Mouse (Mus musculus): ENCODE data around the gene Tnfsf12. TPM values are rescaled to one million over a fixed set of nuclear protein-coding genes. Genes with fewer than 3 reads are reported as not detected.
"Not testable (repeated sequence)": the region's sequence is repeated elsewhere in the genome, so short reads cannot be mapped to it uniquely, and the experiment has no call there.

Gene Tnfsf12
- polyA plus RNA-seq, 1 experiment from 2014 or later, result 1.2 TPM

DNA sequence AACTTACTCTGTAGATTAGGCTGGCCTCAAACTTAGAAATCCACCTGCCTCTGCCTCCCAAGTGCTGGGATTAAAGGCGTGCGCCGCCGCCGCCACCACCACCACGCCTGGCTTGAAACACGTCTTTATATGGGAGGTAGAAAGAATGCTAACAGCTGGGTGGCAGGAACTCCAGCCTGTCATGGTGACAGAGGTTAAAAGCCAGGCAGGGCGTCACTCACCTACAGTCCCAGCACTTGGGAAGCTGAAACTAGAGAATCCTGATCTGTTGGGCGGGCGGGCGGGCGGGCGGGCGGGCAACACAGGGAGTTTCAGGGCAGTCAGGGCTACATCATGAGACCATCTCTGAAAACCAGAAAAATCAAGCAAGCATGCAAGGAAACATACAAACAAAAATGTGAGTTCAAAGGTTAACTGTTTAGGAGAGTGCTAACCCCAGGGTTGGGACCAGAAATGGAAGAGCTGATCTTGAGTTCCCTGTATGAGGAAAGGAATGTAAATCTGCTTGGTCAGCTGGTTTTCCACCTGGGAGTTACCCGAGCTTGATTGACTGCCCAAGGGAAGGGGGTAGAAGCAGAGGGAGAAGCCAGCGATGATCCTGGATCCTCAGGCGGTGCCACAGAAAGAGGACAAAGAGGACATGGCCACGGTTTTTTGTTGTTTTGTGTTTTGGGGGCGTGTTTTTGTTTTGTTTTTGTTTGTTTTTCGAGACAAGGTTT lies 17.5 kb upstream of the Tnfsf12 start:
- no peaks in the 10 kb centered on the region for H3K9me3 ChIP-seq
- no peaks in the 10 kb centered on the region for H3K27me3 ChIP-seq
- no peak for ATAC-seq
- 83% methylated on average over 20 of the region's 20 CpGs for WGBS
- H3K4me3 ChIP-seq (replicated peaks), result no peak overlapping the region
- no peaks in the 10 kb centered on the region for H3K36me3 ChIP-seq
- H3K27ac ChIP-seq, result no peak overlapping the region
- no peak overlapping the region for H3K4me2 ChIP-seq (replicated peaks)
- H3K9ac ChIP-seq (replicated peaks), result no peak overlapping the region
- H3K4me1 ChIP-seq (replicated peaks), result no peaks in the 10 kb centered on the region; the same call in 1 of the 2 replicates

DNA sequence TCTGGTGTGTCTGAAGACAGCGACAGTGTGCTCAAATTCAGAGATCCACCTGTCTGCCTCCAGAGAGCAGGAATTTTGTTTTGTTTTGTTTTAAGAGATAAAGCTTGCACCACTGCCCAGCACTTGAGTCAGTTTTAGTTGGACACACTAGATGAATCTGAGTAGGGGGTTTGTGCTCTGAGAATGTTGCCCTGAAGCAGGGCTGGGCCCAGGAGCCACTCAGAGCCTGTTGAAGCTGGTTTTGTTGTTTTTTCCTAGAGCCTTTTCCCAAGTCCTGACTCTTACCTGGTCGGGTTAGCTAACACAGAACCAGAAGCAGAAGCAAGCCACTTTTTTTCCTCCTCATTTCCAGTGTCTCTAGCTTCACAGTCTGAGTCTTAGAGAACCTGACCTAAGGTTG lies 15.4 kb upstream of the Tnfsf12 start:
- 80% methylated on average over 2 of the region's 2 CpGs for WGBS
- no peaks in the 10 kb centered on the region for H3K9me3 ChIP-seq
- no peaks in the 10 kb centered on the region; the same call in 1 of the 2 replicates for H3K4me1 ChIP-seq (replicated peaks)
- H3K4me2 ChIP-seq (replicated peaks), result no peak overlapping the region
- no peak overlapping the region for H3K9ac ChIP-seq (replicated peaks)
- no peak for ATAC-seq
- no peaks in the 10 kb centered on the region for H3K27me3 ChIP-seq
- no peaks in the 10 kb centered on the region for H3K36me3 ChIP-seq
- H3K27ac ChIP-seq, result no peak overlapping the region
- no peak overlapping the region for H3K4me3 ChIP-seq (replicated peaks)

DNA sequence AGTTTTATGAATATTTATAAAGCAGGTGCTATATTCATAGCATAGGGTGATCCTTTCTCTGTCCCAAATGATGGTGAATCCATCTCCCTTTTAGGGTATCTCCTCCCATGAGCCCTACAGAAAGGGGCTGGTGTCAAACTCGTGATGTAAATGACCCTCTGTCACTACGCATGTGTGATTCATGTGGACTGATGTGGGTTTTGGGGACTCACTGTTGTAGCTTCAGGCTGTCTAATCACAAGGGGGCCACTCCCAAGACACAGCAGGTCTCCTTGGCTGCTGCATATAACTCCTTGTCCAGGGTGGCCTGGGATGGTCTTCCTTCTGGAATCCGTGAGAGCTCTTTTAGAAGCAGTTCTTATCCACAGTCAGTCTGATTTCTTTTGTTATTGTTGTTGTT lies 14.8 kb upstream of the Tnfsf12 start:
- Histone ChIP-seq H3K4me2 (replicated peaks) (no peak overlapping the region), H3K4me1 (replicated peaks) (no peaks in the 10 kb centered on the region), H3K4me3 (replicated peaks) (no peak overlapping the region), H3K27me3 (no peaks in the 10 kb centered on the region), H3K9ac (replicated peaks) (no peak overlapping the region), H3K27ac (no peak overlapping the region), H3K36me3 (no peaks in the 10 kb centered on the region), H3K9me3 (no peaks in the 10 kb centered on the region)
- ATAC-seq, result no peak
- 70% methylated on average over 3 of the region's 3 CpGs for WGBS

DNA sequence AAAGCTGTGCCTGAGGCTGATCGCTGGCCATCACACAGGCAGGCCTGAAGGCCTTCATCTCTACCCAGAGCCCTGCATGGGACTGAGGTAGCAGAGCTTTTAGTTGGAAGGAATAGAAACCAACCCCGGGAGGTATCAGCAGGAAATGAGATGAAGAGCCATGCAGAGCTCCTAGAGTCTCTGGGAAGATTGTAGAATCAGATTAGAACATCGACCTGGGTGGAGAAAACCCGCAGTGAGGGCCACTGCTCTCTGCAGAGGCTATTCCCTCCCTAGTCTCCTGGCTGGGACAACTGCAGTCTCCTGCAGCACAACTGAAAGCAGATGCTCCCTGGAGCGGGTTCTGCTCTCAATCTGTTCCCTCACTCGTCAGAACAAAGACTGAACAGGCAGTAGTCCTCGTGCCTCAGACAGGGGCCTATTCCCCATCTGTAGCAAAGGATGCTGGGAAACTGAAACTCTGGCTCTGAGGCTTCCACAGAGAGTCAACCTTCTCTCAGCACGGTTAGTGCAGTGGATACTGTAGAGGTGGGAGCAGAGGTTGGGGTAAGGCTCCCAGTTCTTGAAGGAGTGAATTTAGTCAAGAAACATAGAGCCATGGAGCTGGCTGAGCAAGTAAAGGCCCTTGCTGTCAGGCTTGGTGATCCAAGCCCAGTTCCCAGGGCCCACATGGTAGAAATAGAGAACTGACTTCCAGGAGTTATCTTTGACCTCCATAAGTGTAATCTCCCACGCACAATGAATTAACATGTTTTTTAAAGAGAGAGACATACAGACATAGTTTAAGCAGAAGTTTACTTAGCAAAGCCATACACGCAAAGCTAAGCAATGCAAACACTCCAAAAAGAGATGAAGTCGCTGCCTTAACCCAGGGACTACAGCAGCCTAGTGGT lies 14.2 kb upstream of the Tnfsf12 start:
- H3K27ac ChIP-seq, result no peak overlapping the region
- H3K4me1 ChIP-seq (replicated peaks), result no peaks in the 10 kb centered on the region
- no peak overlapping the region for H3K9ac ChIP-seq (replicated peaks)
- no peaks in the 10 kb centered on the region for H3K36me3 ChIP-seq
- WGBS, result 55% methylated on average over 11 of the region's 11 CpGs
- no peaks in the 10 kb centered on the region for H3K27me3 ChIP-seq
- H3K4me2 ChIP-seq (replicated peaks), result no peak overlapping the region
- H3K4me3 ChIP-seq (replicated peaks), result no peak overlapping the region
- ATAC-seq, result no peak
- no peaks in the 10 kb centered on the region for H3K9me3 ChIP-seq

DNA sequence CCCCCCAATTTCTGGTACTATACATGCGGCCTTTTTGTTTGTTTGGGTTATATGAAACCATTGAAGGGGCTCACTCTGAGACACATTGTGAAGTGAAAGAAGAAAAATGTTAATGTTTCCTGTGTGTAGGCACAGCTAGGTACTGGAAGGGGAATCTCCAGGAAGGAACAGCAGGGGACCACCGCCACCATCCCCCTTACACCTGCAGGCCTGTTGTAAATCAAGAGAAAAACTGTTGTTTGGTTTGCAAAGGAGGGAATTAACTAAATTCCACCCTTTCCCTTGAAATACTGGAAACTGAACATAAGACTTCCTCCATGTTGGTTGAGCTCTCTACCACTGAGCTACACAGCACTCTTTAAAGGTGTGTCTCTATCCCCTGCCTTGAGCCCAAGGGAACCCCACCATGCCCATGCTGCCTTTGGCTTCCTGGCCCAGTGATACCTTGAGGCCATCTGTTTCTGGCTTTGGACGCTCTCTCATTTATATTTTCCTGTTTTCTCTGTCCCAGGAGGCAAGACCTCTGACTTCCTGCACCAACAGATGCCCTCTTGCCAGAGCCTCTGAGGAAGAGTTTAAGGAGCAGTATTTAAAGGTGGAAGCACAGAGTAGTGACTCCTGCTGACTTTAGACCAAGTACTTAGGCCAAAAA lies 13.1 kb upstream of the Tnfsf12 start:
- Histone ChIP-seq H3K4me2 (replicated peaks) (no peak overlapping the region), H3K27ac (no peak overlapping the region), H3K4me1 (replicated peaks) (no peaks in the 10 kb centered on the region), H3K9me3 (no peaks in the 10 kb centered on the region), H3K36me3 (no peaks in the 10 kb centered on the region), H3K4me3 (replicated peaks) (no peak overlapping the region), H3K27me3 (no peaks in the 10 kb centered on the region), H3K9ac (replicated peaks) (no peak overlapping the region)
- no peak for ATAC-seq
- 92% methylated on average over 3 of the region's 3 CpGs for WGBS

DNA sequence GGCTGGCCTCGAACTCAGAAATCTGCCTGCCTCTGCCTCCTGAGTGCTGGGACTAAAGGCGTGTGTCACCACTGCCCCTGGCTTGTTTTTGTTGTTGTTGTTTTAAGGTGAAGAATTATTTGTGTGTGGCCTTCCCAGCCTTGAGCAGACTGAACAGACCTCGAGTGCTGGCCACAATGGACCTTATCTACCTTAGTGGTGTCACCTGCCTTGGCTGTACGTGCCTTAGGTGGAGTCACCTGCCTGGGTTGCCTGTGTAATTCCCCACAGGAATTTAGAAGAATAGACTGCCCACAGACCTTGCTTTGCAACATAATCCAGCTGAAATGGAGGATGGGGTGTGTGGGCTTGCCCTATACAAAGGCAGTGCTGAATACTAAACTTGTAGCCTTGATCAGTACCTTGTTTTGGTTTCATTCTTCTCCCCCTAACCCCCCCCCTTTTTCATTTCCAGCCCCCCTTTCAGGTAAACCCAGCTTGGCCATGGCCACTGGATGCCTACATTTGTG lies 12.3 kb upstream of the Tnfsf12 start:
- 82% methylated on average over 4 of the region's 4 CpGs for WGBS
- no peak overlapping the region for H3K4me2 ChIP-seq (replicated peaks)
- no peaks in the 10 kb centered on the region for H3K27me3 ChIP-seq
- H3K4me1 ChIP-seq (replicated peaks), result no peaks in the 10 kb centered on the region
- no peaks in the 10 kb centered on the region for H3K36me3 ChIP-seq
- no peak overlapping the region for H3K27ac ChIP-seq
- no peak overlapping the region for H3K4me3 ChIP-seq (replicated peaks)
- no peaks in the 10 kb centered on the region for H3K9me3 ChIP-seq
- H3K9ac ChIP-seq (replicated peaks), result no peak overlapping the region
- no peak for ATAC-seq

DNA sequence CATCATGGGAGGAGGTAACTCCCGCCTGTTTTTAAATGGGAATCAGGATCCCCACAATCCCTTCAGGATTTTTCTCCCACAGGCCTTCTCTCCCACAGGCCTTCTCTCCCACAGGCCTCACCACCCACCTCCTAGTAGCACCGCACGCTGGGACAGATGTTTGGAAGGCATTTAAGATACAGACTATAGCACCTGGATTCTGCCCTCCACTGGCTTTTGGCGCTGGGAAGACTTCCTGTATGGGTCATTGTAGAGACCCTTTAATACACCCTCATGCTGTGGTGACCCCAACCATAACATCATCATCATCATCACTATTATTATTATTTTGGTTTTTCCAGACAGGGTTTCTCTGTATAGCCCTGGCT lies 11.8 kb upstream of the Tnfsf12 start:
- Histone ChIP-seq H3K9me3 (no peaks in the 10 kb centered on the region), H3K9ac (replicated peaks) (no peak overlapping the region), H3K27me3 (no peaks in the 10 kb centered on the region), H3K4me2 (replicated peaks) (no peak overlapping the region), H3K27ac (no peak overlapping the region), H3K4me1 (replicated peaks) (no peaks in the 10 kb centered on the region), H3K4me3 (replicated peaks) (no peak overlapping the region), H3K36me3 (no peaks in the 10 kb centered on the region)
- WGBS, result 92% methylated on average over 4 of the region's 4 CpGs
- no peak for ATAC-seq

DNA sequence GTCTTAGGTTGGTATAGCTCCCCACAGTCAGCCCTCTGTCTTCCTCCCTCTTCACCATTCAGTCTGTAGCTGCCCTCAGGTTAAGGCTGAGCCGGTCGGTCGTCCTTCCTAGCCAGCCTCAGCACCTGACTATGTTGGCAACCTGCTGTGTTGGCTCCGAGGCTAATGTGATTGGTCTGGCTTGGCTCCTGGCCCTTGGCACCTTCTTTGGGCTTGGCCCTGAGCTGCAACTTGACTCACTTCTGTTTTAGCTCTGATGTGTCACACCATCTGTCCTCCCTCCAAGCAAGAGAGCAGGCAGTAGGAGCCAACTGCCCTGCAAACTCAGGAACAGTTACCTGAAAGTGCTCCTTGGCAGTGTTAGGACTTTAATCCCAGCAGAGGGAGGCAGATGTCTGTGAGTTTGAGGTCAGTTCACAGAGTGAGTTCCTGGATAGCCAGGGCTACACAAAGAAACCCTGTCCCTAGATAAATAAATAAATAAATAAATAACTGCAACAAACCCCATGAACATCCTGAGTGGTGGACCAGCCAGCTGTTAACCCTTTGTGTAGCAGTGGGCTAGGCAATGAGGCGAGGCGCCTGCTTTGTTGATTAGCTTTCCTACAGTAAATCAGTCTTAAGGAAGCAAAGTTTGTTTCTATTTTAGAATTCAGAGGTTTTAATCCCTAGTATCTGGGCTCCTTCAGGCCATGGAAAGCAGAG lies 11.3 kb upstream of the Tnfsf12 start:
- H3K4me3 ChIP-seq (replicated peaks), result no peak overlapping the region
- ATAC-seq, result no peak
- H3K27ac ChIP-seq, result no peak overlapping the region
- no peaks in the 10 kb centered on the region for H3K4me1 ChIP-seq (replicated peaks)
- H3K36me3 ChIP-seq, result no peaks in the 10 kb centered on the region
- H3K9me3 ChIP-seq, result no peaks in the 10 kb centered on the region
- no peak overlapping the region for H3K4me2 ChIP-seq (replicated peaks)
- 51% methylated on average over 6 of the region's 6 CpGs for WGBS
- H3K9ac ChIP-seq (replicated peaks), result no peak overlapping the region
- no peaks in the 10 kb centered on the region for H3K27me3 ChIP-seq

DNA sequence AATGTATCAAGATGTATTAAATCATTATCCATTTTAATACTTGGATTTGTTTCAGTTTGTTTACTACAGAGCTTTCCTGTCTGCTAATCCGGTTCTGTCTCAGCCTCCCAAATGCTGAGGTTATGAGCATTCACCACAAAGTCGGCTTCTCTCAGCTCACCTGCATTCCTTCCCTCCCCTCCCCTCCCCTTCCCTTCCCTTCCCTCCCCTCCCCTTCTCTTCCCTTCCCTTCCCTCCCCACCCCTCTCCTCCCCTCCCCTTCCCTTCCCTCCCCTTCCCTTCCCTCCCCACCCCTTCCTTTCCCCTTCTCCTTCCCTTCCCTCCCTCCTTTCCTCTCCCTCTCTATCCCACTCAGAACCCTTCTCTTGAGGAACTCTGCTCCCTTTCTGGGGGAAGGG lies 9.0 kb upstream of the Tnfsf12 start:
- H3K9ac ChIP-seq (replicated peaks), result no peak overlapping the region
- no peaks in the 10 kb centered on the region for H3K36me3 ChIP-seq
- no peaks in the 10 kb centered on the region for H3K4me1 ChIP-seq (replicated peaks)
- H3K4me3 ChIP-seq (replicated peaks), result no peak overlapping the region
- WGBS, result 62% methylated on average over 2 of the region's 2 CpGs
- H3K27ac ChIP-seq, result no peak overlapping the region
- no peaks in the 10 kb centered on the region for H3K27me3 ChIP-seq
- no peak overlapping the region for H3K4me2 ChIP-seq (replicated peaks)
- no peaks in the 10 kb centered on the region for H3K9me3 ChIP-seq
- no peak for ATAC-seq

DNA sequence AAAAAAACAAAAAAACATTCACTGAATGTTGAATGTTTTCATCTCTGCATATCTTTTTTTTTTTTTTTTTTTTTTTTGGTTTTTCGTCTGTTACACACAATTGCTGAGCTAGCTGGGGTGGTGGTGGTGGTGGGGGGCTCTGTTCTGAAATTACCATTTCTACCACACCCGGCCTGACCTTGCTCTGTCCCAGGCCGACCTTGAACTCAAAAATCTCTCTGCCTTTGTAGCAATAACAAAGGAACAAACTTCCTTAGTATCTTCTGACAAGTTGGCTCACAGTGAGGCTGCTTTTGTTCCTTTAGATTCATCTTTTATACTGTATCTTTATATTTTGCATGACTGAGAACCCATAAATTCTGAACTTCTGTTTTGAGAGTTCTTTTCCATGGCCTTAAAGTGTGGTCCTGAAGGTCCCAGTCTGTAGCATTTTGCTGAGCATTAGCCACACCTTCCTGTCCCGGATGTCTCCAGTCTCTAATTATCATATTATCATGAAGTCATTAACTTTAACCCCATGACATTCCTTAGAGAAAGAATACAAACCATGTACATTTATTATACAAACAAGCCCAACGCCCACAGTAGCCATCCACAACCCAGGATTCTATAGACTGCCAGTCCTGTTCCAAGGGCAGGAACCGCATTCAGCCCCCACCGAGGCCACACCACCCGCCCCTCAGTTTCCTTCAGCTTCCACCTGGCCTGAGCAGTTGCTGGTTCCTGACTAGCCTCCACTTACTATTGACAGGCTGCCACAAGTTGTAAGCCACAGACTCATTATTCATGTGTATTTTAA lies 8.4 kb upstream of the Tnfsf12 start:
- H3K4me2 ChIP-seq (replicated peaks), result no peak overlapping the region
- 74% methylated on average over 8 of the region's 8 CpGs for WGBS
- no peak overlapping the region for H3K9ac ChIP-seq (replicated peaks)
- no peak for ATAC-seq
- H3K27me3 ChIP-seq, result no peaks in the 10 kb centered on the region
- no peak overlapping the region for H3K27ac ChIP-seq
- no peaks in the 10 kb centered on the region for H3K4me1 ChIP-seq (replicated peaks)
- H3K9me3 ChIP-seq, result no peaks in the 10 kb centered on the region
- H3K36me3 ChIP-seq, result no peaks in the 10 kb centered on the region
- H3K4me3 ChIP-seq (replicated peaks), result no peak overlapping the region

DNA sequence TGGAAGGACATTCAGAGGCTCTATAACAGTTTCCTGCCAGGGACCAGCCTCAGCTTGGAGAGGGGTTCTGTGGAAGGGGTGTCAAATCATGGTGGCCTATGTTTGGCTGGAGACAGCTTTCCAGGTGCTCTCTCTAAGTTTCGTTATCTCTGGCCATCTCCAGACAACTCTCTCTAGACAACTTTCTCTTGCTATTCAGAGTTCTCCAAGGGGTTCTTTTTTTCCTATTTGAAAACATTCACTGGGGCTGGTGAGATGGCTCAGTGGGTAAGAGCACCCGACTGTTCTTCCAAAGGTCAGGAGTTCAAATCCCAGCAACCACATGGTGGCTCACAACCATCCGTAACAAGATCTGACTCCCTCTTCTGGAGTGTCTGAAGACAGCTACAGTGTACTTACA lies 7.7 kb upstream of the Tnfsf12 start:
- WGBS, result 78% methylated on average over 3 of the region's 3 CpGs
- not testable (repeated sequence) for ATAC-seq; H3K4me1 ChIP-seq (replicated peaks); H3K4me2 ChIP-seq (replicated peaks); H3K9ac ChIP-seq (replicated peaks); H3K9me3 ChIP-seq; H3K36me3 ChIP-seq; H3K4me3 ChIP-seq (replicated peaks); H3K27ac ChIP-seq; H3K27me3 ChIP-seq
